Comparison of ENCODE assay signal across 14 mouse cellular contexts in genomic region chr19:38880300-38880699, GRCm38 (mm10). TPM values are rescaled to one million over a fixed set of nuclear protein-coding genes. Genes with fewer than 3 reads are reported as not detected.
DNase-seq lines count a peak whose midpoint lies in the region; ATAC-seq and TF ChIP-seq lines count a peak whose summit lies in the region.
"Had no signal": no experiment of that assay in that cellular context is flagged by ENCODE, and none has a peak within 500 bp of the region (broad histone marks: within the 10 kb centered on the region; RNA-seq: fewer than 3 reads in every experiment).

No protein-coding gene starts in this region.

- no peak overlapping the region for H3K9ac ChIP-seq in kidney, postnatal 0 days (ENCODE audit: low read depth, low read length)
- H3K9ac ChIP-seq: liver, embryonic 13.5 days; neural tube, embryonic 15.5 days had no signal

- peak; percentile 39 for TF ChIP-seq CTCF in kidney, postnatal 0 days (IDR thresholded peaks at IDR 0.05; ENCODE audit: low read depth)
- TF ChIP-seq CTCF in E14TG2a.4 (conservative IDR thresholded peaks at IDR 0.05; ENCODE audit: low read length) = peak; percentile 62

- ATAC-seq in kidney, postnatal 0 days (replicated peaks; ENCODE audit: low FRiP score, low read depth) = no peak
- ATAC-seq: hindbrain, embryonic 16.5 days had no signal

- H3K27me3 ChIP-seq in kidney, postnatal 0 days (ENCODE audit: insufficient read depth, low read length) = no peaks in the 10 kb centered on the region
- no peaks in the 10 kb centered on the region for H3K27me3 ChIP-seq in E14TG2a.4 (ENCODE audit: insufficient read depth, low read length)
- H3K27me3 ChIP-seq: liver, embryonic 13.5 days; neural tube, embryonic 15.5 days had no signal

- H3K36me3 ChIP-seq in kidney, postnatal 0 days (ENCODE audit: insufficient read depth, low read length) = 0 out of 2 replicates have a peak, but pooled peaks cover 2% of the 10 kb centered on the region
- no peaks in the 10 kb centered on the region for H3K36me3 ChIP-seq in E14TG2a.4 (ENCODE audit: insufficient read depth, low read length)
- H3K36me3 ChIP-seq: liver, embryonic 13.5 days had no signal

- no peak overlapping the region for H3K4me3 ChIP-seq in kidney, postnatal 0 days (replicated peaks; ENCODE audit: low read depth, low read length)
- no peak overlapping the region for H3K4me3 ChIP-seq in E14TG2a.4 (replicated peaks; ENCODE audit: low read length)
- H3K4me3 ChIP-seq: erythroblast, embryonic 14.5 days; liver, embryonic 13.5 days; neural tube, embryonic 15.5 days had no signal

- no peak for DNase-seq in kidney, postnatal 0 days (ENCODE audit: low spot score)
- DNase-seq in kidney, postnatal 10 days = no peak
- DNase-seq in 3T3-L1 (ENCODE audit: low read depth, low spot score) = peak; percentile 39
- peak; percentile 5 for DNase-seq in c-Kit-positive CD71-positive TER-119-negative erythroid progenitor cells, embryonic 14.5 days (ENCODE audit: low read depth)
- no peak for DNase-seq in right cerebral cortex, adult 18-20 months
- no peak for DNase-seq in frontal cortex, postnatal 36 days (ENCODE audit: low spot score in 2 of 2)
- DNase-seq: cerebellum, adult 9-11 months; heart, adult 18-20 months; heart, postnatal 10 days; liver, embryonic 13.5 days had no signal

- H3K4me2 ChIP-seq in kidney, postnatal 0 days (ENCODE audit: low read length) = no peak overlapping the region
- H3K4me2 ChIP-seq: liver, embryonic 13.5 days; neural tube, embryonic 15.5 days had no signal

- no peak overlapping the region for H3K27ac ChIP-seq in kidney, postnatal 0 days
- H3K27ac ChIP-seq: liver, embryonic 13.5 days; neural tube, embryonic 15.5 days had no signal

- no peaks in the 10 kb centered on the region for H3K9me3 ChIP-seq in kidney, postnatal 0 days (replicated peaks; ENCODE audit: low read length)
- no peaks in the 10 kb centered on the region for H3K9me3 ChIP-seq in E14TG2a.4 (ENCODE audit: low read length)
- H3K9me3 ChIP-seq: liver, embryonic 13.5 days; neural tube, embryonic 15.5 days had no signal

- H3K4me1 ChIP-seq in kidney, postnatal 0 days (replicated peaks; ENCODE audit: insufficient read depth, low read length) = no peaks in the 10 kb centered on the region
- peaks cover 1% of the 10 kb centered on the region for H3K4me1 ChIP-seq in E14TG2a.4 (replicated peaks; ENCODE audit: low read depth, low read length)
- H3K4me1 ChIP-seq: liver, embryonic 13.5 days; neural tube, embryonic 15.5 days had no signal

RNA-seq across cellular contexts. Expression of gene Tbc1d12, which starts 43.9 kb away (rescaled TPM):
- 3.0 and 3.3 TPM in 2 replicates for polyA plus RNA-seq in kidney, postnatal 0 days (2015; fragmentation: Nextera tagmentation; extraction: Ambion mirVana)

RNA-seq across cellular contexts. Expression of gene Hells, which starts 50.4 kb away (rescaled TPM):
- 30.8 and 33.8 TPM in 2 replicates for polyA plus RNA-seq in kidney, postnatal 0 days (2015; fragmentation: Nextera tagmentation; extraction: Ambion mirVana)

Comparison
In these comparisons a context has a peak if more than half of its experiments do, and no peak if none do; other contexts are left out.
1. DNase-seq: peak in 3T3-L1 (single experiment) and c-Kit-positive CD71-positive TER-119-negative erythroid progenitor cells, embryonic 14.5 days (single experiment); none in kidney, postnatal 0 days (single experiment), kidney, postnatal 10 days (single experiment), right cerebral cortex, adult 18-20 months (single experiment) and frontal cortex, postnatal 36 days (0 of 2).